Mouse (Mus musculus): ENCODE data around the gene Armh1. TPM values are rescaled to one million over a fixed set of nuclear protein-coding genes. Genes with fewer than 3 reads are reported as not detected.

Gene Armh1
- total and polyA plus RNA-seq, 3 experiments = 0.43 TPM; not detected in 2

DNA sequence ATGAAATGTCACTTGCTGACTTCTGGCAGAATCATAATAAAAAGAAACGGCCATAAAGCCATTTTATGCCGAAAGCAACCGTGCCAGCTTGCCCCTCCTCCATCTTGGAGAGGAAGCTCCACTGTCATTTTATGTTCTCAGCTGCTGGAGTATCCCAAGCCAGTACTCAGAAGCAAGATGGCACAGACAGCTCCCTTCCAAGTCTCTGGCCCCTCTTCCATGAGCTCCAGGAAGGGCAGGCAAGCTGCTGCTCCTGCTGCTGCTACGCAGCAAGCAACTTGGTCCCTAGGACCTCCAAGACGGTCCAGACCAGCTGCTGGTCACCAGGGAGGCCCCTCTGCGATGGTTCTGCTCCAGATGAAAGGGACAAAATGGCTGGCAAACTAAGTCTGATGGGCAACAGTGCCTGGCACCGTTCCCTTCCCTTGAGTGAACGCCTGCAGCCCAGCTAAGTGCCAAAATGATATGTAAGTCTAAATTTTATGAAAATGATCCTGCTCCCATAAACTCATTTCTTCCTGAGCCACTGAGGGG is 28.5 kb upstream of the Armh1 start:
- no peak overlapping the region for H3K9ac ChIP-seq (ENCODE audit: low read depth, low read length)
- no peaks in the 10 kb centered on the region for H3K79me2 ChIP-seq (replicated peaks; ENCODE audit: control insufficient read depth, insufficient read depth, low read length)
- H3K4me3 ChIP-seq = no peak overlapping the region
- 90% methylated on average over 8 of the region's 8 CpGs for WGBS
- no peaks in the 10 kb centered on the region for H3K4me1 ChIP-seq (ENCODE audit: control insufficient read depth, insufficient read depth, low read length)
- TF ChIP-seq CTCF (IDR thresholded peaks at IDR 0.05) = no peak
- TF ChIP-seq POLR2A (IDR thresholded peaks at IDR 0.05; ENCODE audit: insufficient read depth, low read depth, low read length) = no peak
- no peak for TF ChIP-seq EP300 (IDR thresholded peaks at IDR 0.05; ENCODE audit: insufficient read depth, low read depth, low read length)
- H3K27me3 ChIP-seq (ENCODE audit: control insufficient read depth, insufficient read depth, low read length) = no peaks in the 10 kb centered on the region
- H3K27ac ChIP-seq = no peak overlapping the region
- intact Hi-C loops (cut with DNase I) = no loop called here
- H3K36me3 ChIP-seq (ENCODE audit: control insufficient read depth, insufficient read depth, low read length) = no peaks in the 10 kb centered on the region
- DNase-seq = no peak

GRCm38 (mm10) chr4:117279253-117279642 is 27.3 kb upstream of the Armh1 start:
- Histone ChIP-seq H3K4me3 (no peak overlapping the region), H3K27me3 (ENCODE audit: control insufficient read depth, insufficient read depth, low read length) (no peaks in the 10 kb centered on the region), H3K4me1 (ENCODE audit: control insufficient read depth, insufficient read depth, low read length) (no peaks in the 10 kb centered on the region), H3K36me3 (ENCODE audit: control insufficient read depth, insufficient read depth, low read length) (no peaks in the 10 kb centered on the region), H3K9ac (ENCODE audit: low read depth, low read length) (no peak overlapping the region), H3K79me2 (replicated peaks; ENCODE audit: control insufficient read depth, insufficient read depth, low read length) (no peaks in the 10 kb centered on the region), H3K27ac (no peak overlapping the region)
- TF ChIP-seq POLR2A (IDR thresholded peaks at IDR 0.05; ENCODE audit: insufficient read depth, low read depth, low read length) (no peak), CTCF (IDR thresholded peaks at IDR 0.05) (no peak), EP300 (IDR thresholded peaks at IDR 0.05; ENCODE audit: insufficient read depth, low read depth, low read length) (no peak)
- WGBS = 64% methylated on average over 2 of the region's 2 CpGs
- intact Hi-C loops (cut with DNase I) = loop anchor here (10.0 kb wide), 1 partner anchor 496 kb away; no protein-coding TSS in a partner anchor
- no peak for DNase-seq

DNA sequence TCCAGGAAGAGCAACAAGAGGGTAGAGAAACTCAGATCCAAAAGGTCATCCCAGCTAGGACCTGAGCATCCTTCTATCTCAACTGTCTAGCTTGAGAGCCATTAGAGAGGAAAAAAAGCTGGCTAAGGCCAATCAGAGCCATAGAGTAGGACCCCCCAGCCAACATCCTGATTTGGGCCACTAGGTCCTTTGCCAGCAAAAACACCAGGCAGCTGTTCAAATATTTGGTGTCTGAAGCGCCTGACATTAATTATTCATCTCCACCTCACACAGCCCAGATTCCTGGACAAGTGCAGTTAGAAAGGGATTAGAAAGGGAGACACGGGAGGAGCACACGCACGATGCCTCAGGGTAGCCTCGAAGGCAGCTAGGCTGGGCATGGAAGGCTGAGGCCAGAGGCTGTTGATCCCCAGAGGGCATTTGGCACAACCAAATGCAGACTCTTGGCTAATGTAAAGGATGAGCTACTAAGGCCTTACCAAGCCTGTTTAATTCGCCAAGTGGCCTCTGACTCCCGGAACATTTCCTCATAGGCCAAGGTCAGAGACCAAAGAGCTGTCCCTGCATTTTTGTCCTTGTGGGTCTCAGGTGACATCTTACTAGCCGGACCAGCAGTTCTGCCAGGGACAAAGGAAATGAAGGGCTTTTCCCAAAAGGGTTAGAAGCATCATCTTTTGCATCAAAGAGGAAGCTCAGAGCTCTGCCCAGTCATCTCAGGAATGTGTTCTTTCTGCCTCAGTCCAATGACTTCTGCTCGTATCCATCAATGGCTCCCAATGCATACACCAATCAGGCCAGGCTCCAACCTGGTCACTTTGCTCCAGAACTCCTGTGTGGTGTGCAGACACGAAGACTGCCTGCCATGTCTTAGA is 26.7 kb upstream of the Armh1 start:
- H3K27me3 ChIP-seq (ENCODE audit: control insufficient read depth, insufficient read depth, low read length) = no peaks in the 10 kb centered on the region
- intact Hi-C loops (cut with DNase I) = loop anchor here (10.0 kb wide), 1 partner anchor 496 kb away; no protein-coding TSS in a partner anchor
- no peak overlapping the region for H3K4me3 ChIP-seq
- no peak overlapping the region for H3K9ac ChIP-seq (ENCODE audit: low read depth, low read length)
- H3K79me2 ChIP-seq (replicated peaks; ENCODE audit: control insufficient read depth, insufficient read depth, low read length) = no peaks in the 10 kb centered on the region
- H3K27ac ChIP-seq = no peak overlapping the region
- 65% methylated on average over 10 of the region's 10 CpGs for WGBS
- no peaks in the 10 kb centered on the region for H3K36me3 ChIP-seq (ENCODE audit: control insufficient read depth, insufficient read depth, low read length)
- no peaks in the 10 kb centered on the region for H3K4me1 ChIP-seq (ENCODE audit: control insufficient read depth, insufficient read depth, low read length)
- TF ChIP-seq CTCF (IDR thresholded peaks at IDR 0.05) (no peak), EP300 (IDR thresholded peaks at IDR 0.05; ENCODE audit: insufficient read depth, low read depth, low read length) (no peak), POLR2A (IDR thresholded peaks at IDR 0.05; ENCODE audit: insufficient read depth, low read depth, low read length) (no peak)
- no peak for DNase-seq

GRCm38 (mm10) chr4:117277687-117278086 is 25.8 kb upstream of the Armh1 start:
- DNase-seq = no peak
- no peak for TF ChIP-seq CTCF (IDR thresholded peaks at IDR 0.05)
- no peak for TF ChIP-seq POLR2A (IDR thresholded peaks at IDR 0.05; ENCODE audit: insufficient read depth, low read depth, low read length)
- TF ChIP-seq EP300 (IDR thresholded peaks at IDR 0.05; ENCODE audit: insufficient read depth, low read depth, low read length) = no peak
- Histone ChIP-seq H3K36me3 (ENCODE audit: control insufficient read depth, insufficient read depth, low read length) (no peaks in the 10 kb centered on the region), H3K4me3 (no peak overlapping the region), H3K27ac (no peak overlapping the region), H3K9ac (ENCODE audit: low read depth, low read length) (no peak overlapping the region), H3K27me3 (ENCODE audit: control insufficient read depth, insufficient read depth, low read length) (no peaks in the 10 kb centered on the region), H3K79me2 (replicated peaks; ENCODE audit: control insufficient read depth, insufficient read depth, low read length) (no peaks in the 10 kb centered on the region), H3K4me1 (ENCODE audit: control insufficient read depth, insufficient read depth, low read length) (no peaks in the 10 kb centered on the region)
- WGBS = 85% methylated on average over 7 of the region's 7 CpGs
- intact Hi-C loops (cut with DNase I) = loop anchor here (10.0 kb wide), 1 partner anchor 497 kb away; no protein-coding TSS in a partner anchor

GRCm38 (mm10) chr4:117277021-117277420 is 25.1 kb upstream of the Armh1 start:
- Histone ChIP-seq H3K27ac (no peak overlapping the region), H3K9ac (ENCODE audit: low read depth, low read length) (no peak overlapping the region), H3K4me3 (no peak overlapping the region), H3K36me3 (ENCODE audit: control insufficient read depth, insufficient read depth, low read length) (no peaks in the 10 kb centered on the region), H3K27me3 (ENCODE audit: control insufficient read depth, insufficient read depth, low read length) (no peaks in the 10 kb centered on the region), H3K4me1 (ENCODE audit: control insufficient read depth, insufficient read depth, low read length) (no peaks in the 10 kb centered on the region), H3K79me2 (replicated peaks; ENCODE audit: control insufficient read depth, insufficient read depth, low read length) (no peaks in the 10 kb centered on the region)
- WGBS = 95% methylated on average over 13 of the region's 13 CpGs
- DNase-seq = no peak
- TF ChIP-seq EP300 (IDR thresholded peaks at IDR 0.05; ENCODE audit: insufficient read depth, low read depth, low read length) (no peak), POLR2A (IDR thresholded peaks at IDR 0.05; ENCODE audit: insufficient read depth, low read depth, low read length) (no peak), CTCF (IDR thresholded peaks at IDR 0.05) (no peak)
- intact Hi-C loops (cut with DNase I) = loop anchor here (10.0 kb wide), 1 partner anchor 498 kb away; no protein-coding TSS in a partner anchor

DNA sequence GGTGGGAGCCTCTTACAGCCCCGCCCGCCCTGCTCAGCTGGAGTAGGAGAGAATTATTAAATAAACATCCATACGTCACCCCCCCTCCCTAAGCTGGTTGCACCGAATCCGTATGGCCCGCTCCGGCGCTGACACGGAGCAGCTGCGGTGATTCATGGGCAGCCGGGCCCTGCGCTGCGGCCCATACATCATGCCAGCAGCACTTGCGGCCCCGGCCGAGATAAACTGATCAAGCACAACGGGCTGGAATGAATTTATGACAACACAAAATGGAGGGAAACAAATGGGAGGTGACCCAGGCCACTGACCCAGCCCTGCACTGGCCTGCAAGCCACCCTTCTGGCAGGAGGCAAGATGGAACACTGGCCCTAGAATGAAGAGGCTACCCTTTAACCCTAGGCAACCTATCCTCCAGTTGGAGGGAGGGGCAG is 24.4 kb upstream of the Armh1 start:
- H3K4me1 ChIP-seq (ENCODE audit: control insufficient read depth, insufficient read depth, low read length) = no peaks in the 10 kb centered on the region
- TF ChIP-seq POLR2A (IDR thresholded peaks at IDR 0.05; ENCODE audit: insufficient read depth, low read depth, low read length) = no peak
- TF ChIP-seq EP300 (IDR thresholded peaks at IDR 0.05; ENCODE audit: insufficient read depth, low read depth, low read length) = no peak
- no peak for TF ChIP-seq CTCF (IDR thresholded peaks at IDR 0.05)
- H3K27me3 ChIP-seq (ENCODE audit: control insufficient read depth, insufficient read depth, low read length) = no peaks in the 10 kb centered on the region
- no peaks in the 10 kb centered on the region for H3K79me2 ChIP-seq (replicated peaks; ENCODE audit: control insufficient read depth, insufficient read depth, low read length)
- no peak for DNase-seq
- no peaks in the 10 kb centered on the region for H3K36me3 ChIP-seq (ENCODE audit: control insufficient read depth, insufficient read depth, low read length)
- no peak overlapping the region for H3K27ac ChIP-seq
- H3K4me3 ChIP-seq = no peak overlapping the region
- 95% methylated on average over 17 of the region's 17 CpGs for WGBS
- intact Hi-C loops (cut with DNase I) = loop anchor here (10.0 kb wide), 1 partner anchor 499 kb away; no protein-coding TSS in a partner anchor
- H3K9ac ChIP-seq (ENCODE audit: low read depth, low read length) = no peak overlapping the region
